Mouse (Mus musculus) stomach, embryonic 16.5 days (tissue): ENCODE results near the gene Ndc1. TPM values are rescaled to one million over a fixed set of nuclear protein-coding genes. Genes with fewer than 3 reads are reported as not detected.

Experiments used
- ATAC-seq: fragments of 200-750 bp; cut with Nextera tagmentation; 2 replicates; pipeline ENCODE4 v1.8.0; 2017; ENCODE audit warnings: moderate number of reproducible peaks, moderate TSS enrichment; ENCODE audit not compliant: insufficient read depth, low FRiP score
- H3K27ac ChIP-seq: fragments of 300-500 bp; sonication (generic); 2 replicates; pipeline ENCODE4 v1.5.1; 2014; ENCODE audit warnings: low read length
- H3K27me3 ChIP-seq: fragments of 300-500 bp; sonication (generic); 2 replicates; pipeline ENCODE4 v1.6.1; 2014; ENCODE audit warnings: low read length, control low read depth, mixed read lengths; ENCODE audit not compliant: control insufficient read depth, insufficient read depth
- H3K36me3 ChIP-seq: fragments of 300-500 bp; sonication (generic); 2 replicates; pipeline ENCODE4 v1.6.1; 2014; ENCODE audit warnings: low read length; ENCODE audit not compliant: control insufficient read depth, insufficient read depth
- H3K4me1 ChIP-seq: fragments of 300-500 bp; sonication (generic); 2 replicates; pipeline ENCODE4 v1.6.1; 2014; ENCODE audit warnings: low read length, control low read depth, mixed read lengths; ENCODE audit not compliant: control insufficient read depth, insufficient read depth
- H3K4me2 ChIP-seq: fragments of 300-500 bp; sonication (generic); 2 replicates; pipeline ENCODE4 v1.6.1; 2014; ENCODE audit warnings: low read depth, low read length, mixed read lengths
- H3K4me3 ChIP-seq: fragments of 300-500 bp; sonication (generic); replicated peaks from 2 replicates; pipeline ENCODE4 v1.5.1; 2014; ENCODE audit warnings: mild to moderate bottlenecking, low read length
- H3K9ac ChIP-seq: fragments of 300-500 bp; sonication (generic); 2 replicates; pipeline ENCODE4 v1.6.1; 2014; ENCODE audit warnings: low read length
- H3K9me3 ChIP-seq: fragments of 300-500 bp; sonication (generic); replicated peaks from 2 replicates; pipeline ENCODE4 v1.6.1; 2016; ENCODE audit warnings: low read length, control low read depth; ENCODE audit not compliant: control insufficient read depth
- WGBS: fragments of 180-500 bp; shearing (Covaris S2); extraction: QIAGEN DNeasy Blood & Tissue Kit; methylation state at CpG from one replicate; pipeline ENCODE4 v1.1.7; 2014; 5-methylcytosine and 5-hydroxymethylcytosine counted together
- polyA plus RNA-seq: library from polyadenylated mRNA; unstranded; fragments of >200 nt; fragmentation: Nextera tagmentation; extraction: Ambion mirVana; gene quantifications from 2 replicates; pipeline ENCODE4 v1.2.1, GENCODE M21; 2015

Gene Ndc1
- polyA plus RNA-seq, 1 experiment from 2014 or later = 24.7 TPM

- Histone ChIP-seq H3K4me2 (peak overlapping the region; percentile 19; the same call in 1 of the 2 replicates), H3K27ac (no peak overlapping the region), H3K27me3 (peaks cover 32% of the 10 kb centered on the region), H3K9me3 (peaks cover 3% of the 10 kb centered on the region; the same call in 1 of the 2 replicates), H3K4me3 (no peak overlapping the region), H3K4me1 (no peaks in the 10 kb centered on the region; the same call in 1 of the 2 replicates), H3K9ac (no peak overlapping the region), H3K36me3 (no peaks in the 10 kb centered on the region)
- 39% methylated on average over 16 of the region's 16 CpGs for WGBS
- no peak for ATAC-seq
These were observed 75.4 kb downstream of the Ndc1 start for GRCm38 (mm10) chr4:107442891-107443483.

- Histone ChIP-seq H3K9ac (no peak overlapping the region), H3K9me3 (peaks cover 3% of the 10 kb centered on the region; the same call in 1 of the 2 replicates), H3K36me3 (no peaks in the 10 kb centered on the region), H3K4me1 (no peaks in the 10 kb centered on the region; the same call in 1 of the 2 replicates), H3K4me3 (no peak overlapping the region), H3K27me3 (peaks cover 26% of the 10 kb centered on the region), H3K4me2 (no peak overlapping the region), H3K27ac (no peak overlapping the region)
- ATAC-seq = no peak
- WGBS = 64% methylated on average over 11 of the region's 11 CpGs
These were observed 76.0 kb downstream of the Ndc1 start for GRCm38 (mm10) chr4:107443621-107444020.

GRCm38 (mm10) chr4:107448481-107448880 lies 80.9 kb downstream of the Ndc1 start:
- no peak; the same call in 1 of the 2 replicates for ATAC-seq
- WGBS = 83% methylated on average over 6 of the region's 6 CpGs
- no peak overlapping the region for H3K27ac ChIP-seq
- H3K36me3 ChIP-seq = no peaks in the 10 kb centered on the region
- no peak overlapping the region for H3K4me2 ChIP-seq
- H3K4me3 ChIP-seq = no peak overlapping the region
- peaks cover 3% of the 10 kb centered on the region; the same call in 1 of the 2 replicates for H3K9me3 ChIP-seq
- no peak overlapping the region for H3K9ac ChIP-seq
- H3K4me1 ChIP-seq = no peaks in the 10 kb centered on the region; the same call in 1 of the 2 replicates
- H3K27me3 ChIP-seq = peaks cover 7% of the 10 kb centered on the region; the same call in 1 of the 2 replicates

GRCm38 (mm10) chr4:107449519-107449918 lies 81.9 kb downstream of the Ndc1 start:
- H3K9ac ChIP-seq = no peak overlapping the region
- H3K27ac ChIP-seq = no peak overlapping the region
- H3K36me3 ChIP-seq = no peaks in the 10 kb centered on the region
- no peak for ATAC-seq
- no peak overlapping the region for H3K4me3 ChIP-seq
- no peaks in the 10 kb centered on the region for H3K4me1 ChIP-seq
- H3K4me2 ChIP-seq = no peak overlapping the region
- peaks cover 5% of the 10 kb centered on the region; the same call in 1 of the 2 replicates for H3K27me3 ChIP-seq
- 86% methylated on average over 13 of the region's 13 CpGs for WGBS
- peaks cover 3% of the 10 kb centered on the region; the same call in 1 of the 2 replicates for H3K9me3 ChIP-seq

GRCm38 (mm10) chr4:107452266-107453015 lies 84.9 kb downstream of the Ndc1 start:
- no peak for ATAC-seq
- no peak overlapping the region for H3K4me2 ChIP-seq

GRCm38 (mm10) chr4:107453141-107453984 lies 85.8 kb downstream of the Ndc1 start:
- Histone ChIP-seq H3K36me3 (no peaks in the 10 kb centered on the region), H3K9ac (no peak overlapping the region), H3K27me3 (peaks cover 5% of the 10 kb centered on the region; the same call in 1 of the 2 replicates), H3K27ac (no peak overlapping the region), H3K4me2 (no peak overlapping the region), H3K9me3 (no peaks in the 10 kb centered on the region), H3K4me1 (0 out of 2 replicates have a peak, but pooled peaks cover 3% of the 10 kb centered on the region), H3K4me3 (no peak overlapping the region)
- ATAC-seq = peak; percentile 65
- WGBS = 59% methylated on average over 16 of the region's 16 CpGs

More at GRCm38 (mm10) chr4:107452266-107453015, 84.9 kb downstream of the Ndc1 start:
- peaks cover 5% of the 10 kb centered on the region; the same call in 1 of the 2 replicates for H3K27me3 ChIP-seq
- 77% methylated on average over 18 of the region's 18 CpGs for WGBS
- H3K4me3 ChIP-seq = no peak overlapping the region
- no peaks in the 10 kb centered on the region for H3K36me3 ChIP-seq
- no peaks in the 10 kb centered on the region for H3K9me3 ChIP-seq
- no peak overlapping the region for H3K27ac ChIP-seq
- H3K9ac ChIP-seq = no peak overlapping the region
- no peaks in the 10 kb centered on the region for H3K4me1 ChIP-seq

- 0 out of 2 replicates have a peak, but pooled peaks cover 3% of the 10 kb centered on the region for H3K4me1 ChIP-seq
- no peaks in the 10 kb centered on the region for H3K36me3 ChIP-seq
- H3K4me2 ChIP-seq = no peak overlapping the region
- ATAC-seq = 0 out of 2 replicates have a peak, but pooled peaks have one; percentile 19
- H3K4me3 ChIP-seq = no peak overlapping the region
- no peaks in the 10 kb centered on the region; the same call in 1 of the 2 replicates for H3K27me3 ChIP-seq
- no peaks in the 10 kb centered on the region for H3K9me3 ChIP-seq
- H3K9ac ChIP-seq = no peak overlapping the region
- 54% methylated on average over 12 of the region's 12 CpGs for WGBS
- no peak overlapping the region for H3K27ac ChIP-seq
These were observed 90.0 kb downstream of the Ndc1 start for GRCm38 (mm10) chr4:107457602-107458001.

- peak; percentile 63 for ATAC-seq
- Histone ChIP-seq H3K36me3 (no peaks in the 10 kb centered on the region), H3K27ac (no peak overlapping the region), H3K27me3 (no peaks in the 10 kb centered on the region; the same call in 1 of the 2 replicates), H3K4me1 (0 out of 2 replicates have a peak, but pooled peaks cover 3% of the 10 kb centered on the region), H3K9me3 (no peaks in the 10 kb centered on the region), H3K4me3 (no peak overlapping the region), H3K9ac (no peak overlapping the region), H3K4me2 (no peak overlapping the region)
- 74% methylated on average over 17 of the region's 17 CpGs for WGBS
These were observed 91.3 kb downstream of the Ndc1 start for GRCm38 (mm10) chr4:107458907-107459306.
